Mouse (Mus musculus): ENCODE measurements around the gene Rex1bd.
"Not testable (repeated sequence)": the region's sequence is repeated elsewhere in the genome, so short reads cannot be mapped to it uniquely, and the experiment has no call there.

Gene Rex1bd

DNA sequence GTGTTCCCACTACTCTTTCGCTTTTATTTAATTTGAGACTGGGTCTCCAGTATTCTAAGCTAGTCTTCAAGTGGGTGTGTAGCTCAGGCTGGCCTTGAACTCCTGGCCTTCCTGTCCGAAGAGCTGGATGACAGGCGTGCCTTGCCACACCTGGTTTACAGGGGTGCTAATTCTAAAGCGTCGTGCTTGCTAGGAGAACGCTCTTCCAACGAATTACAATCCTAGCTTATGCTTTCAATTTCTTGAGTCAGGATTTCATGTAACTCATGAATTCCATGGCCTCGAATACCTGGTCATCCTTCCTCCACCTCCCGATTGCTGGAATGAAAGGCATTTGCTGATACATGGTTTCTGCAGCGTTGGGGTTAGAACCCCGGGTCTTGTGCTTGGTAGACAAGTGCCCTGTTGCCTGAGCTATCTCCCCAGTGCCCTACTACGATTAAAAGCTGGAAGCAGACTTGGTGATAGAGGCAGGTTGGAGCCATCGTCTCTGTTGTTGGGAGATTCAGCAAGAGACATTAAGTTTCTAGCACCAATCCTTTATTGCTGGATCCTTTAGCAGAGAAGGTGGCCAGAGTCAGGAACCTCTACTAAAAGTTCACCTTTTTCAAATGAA is 21.7 kb upstream of the Rex1bd start:
- DNase-seq: no peak

- DNase-seq: peak; percentile 99
Measured at GRCm38 (mm10) chr8:70527512-70528181, 21.1 kb upstream of the Rex1bd start, which contains the start of the genes Fkbp8 and Kxd1. TSS of gene Fkbp8 (plus strand) at chr8:70527724. TSS of gene Kxd1 (minus strand) at chr8:70527956.

GRCm38 (mm10) chr8:70527111-70527511 is 20.6 kb upstream of the Rex1bd start:
- no peak for DNase-seq

DNA sequence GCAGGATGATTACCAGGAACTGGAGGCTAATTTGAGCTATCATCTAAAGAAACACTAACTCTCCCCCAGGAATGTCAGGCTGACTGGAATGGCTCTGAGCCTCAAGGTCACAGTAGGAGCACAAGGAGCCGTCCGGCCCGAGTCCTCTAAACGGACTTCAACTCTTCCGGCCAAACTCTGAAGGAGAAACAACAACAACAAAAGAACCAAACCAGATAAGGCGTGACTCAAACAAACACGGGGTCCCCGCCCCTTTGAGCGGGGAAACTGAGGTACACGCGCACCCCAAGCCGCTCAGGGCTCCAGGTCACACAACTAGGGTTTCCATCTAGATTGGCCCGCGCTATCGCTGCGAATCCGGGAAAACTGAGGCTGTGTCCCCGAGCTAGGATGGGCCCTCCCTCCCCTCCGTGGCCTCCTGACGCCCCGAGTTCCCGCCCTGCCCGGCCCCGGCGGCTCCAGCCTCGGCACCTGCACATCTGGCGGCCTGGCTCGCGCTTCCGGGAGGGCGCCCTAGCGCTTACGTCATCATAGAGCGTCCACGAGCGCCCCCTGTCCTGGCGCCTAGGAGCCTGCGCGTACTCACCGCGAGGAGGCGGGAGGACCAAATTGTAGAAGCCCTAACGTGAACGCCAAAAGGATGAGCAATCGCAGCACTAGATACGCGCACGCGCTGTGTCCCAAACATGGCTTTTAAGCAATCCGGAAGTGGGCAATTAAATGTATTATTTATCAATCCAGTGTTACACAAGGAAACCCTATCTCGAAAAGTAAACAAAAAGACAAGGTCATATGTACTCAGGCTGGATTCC is 16.2 kb upstream of the Rex1bd start:
- DNase-seq: peak; percentile 98

DNA sequence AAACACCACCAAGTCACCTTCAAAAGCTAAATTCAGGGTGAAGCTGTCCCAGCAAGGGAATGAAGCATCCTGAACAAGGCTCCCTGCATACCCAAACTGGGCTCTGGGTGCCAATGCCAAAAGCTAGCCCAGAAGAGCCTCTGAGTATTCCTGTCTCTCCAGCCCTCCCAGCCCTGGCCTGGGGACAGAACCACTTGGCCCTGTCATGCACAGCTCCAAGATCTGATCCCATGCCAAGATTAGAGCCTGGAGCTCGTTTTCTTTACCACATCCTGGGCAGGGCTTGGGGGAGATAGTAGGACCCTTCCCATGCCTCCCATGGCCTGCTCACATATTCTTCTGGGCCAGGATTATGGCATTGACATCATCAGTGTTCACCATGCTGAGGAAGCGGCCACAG is 13.1 kb upstream of the Rex1bd start:
- DNase-seq: no peak

GRCm38 (mm10) chr8:70519043-70519442 is 12.5 kb upstream of the Rex1bd start:
- no peak for DNase-seq

DNA sequence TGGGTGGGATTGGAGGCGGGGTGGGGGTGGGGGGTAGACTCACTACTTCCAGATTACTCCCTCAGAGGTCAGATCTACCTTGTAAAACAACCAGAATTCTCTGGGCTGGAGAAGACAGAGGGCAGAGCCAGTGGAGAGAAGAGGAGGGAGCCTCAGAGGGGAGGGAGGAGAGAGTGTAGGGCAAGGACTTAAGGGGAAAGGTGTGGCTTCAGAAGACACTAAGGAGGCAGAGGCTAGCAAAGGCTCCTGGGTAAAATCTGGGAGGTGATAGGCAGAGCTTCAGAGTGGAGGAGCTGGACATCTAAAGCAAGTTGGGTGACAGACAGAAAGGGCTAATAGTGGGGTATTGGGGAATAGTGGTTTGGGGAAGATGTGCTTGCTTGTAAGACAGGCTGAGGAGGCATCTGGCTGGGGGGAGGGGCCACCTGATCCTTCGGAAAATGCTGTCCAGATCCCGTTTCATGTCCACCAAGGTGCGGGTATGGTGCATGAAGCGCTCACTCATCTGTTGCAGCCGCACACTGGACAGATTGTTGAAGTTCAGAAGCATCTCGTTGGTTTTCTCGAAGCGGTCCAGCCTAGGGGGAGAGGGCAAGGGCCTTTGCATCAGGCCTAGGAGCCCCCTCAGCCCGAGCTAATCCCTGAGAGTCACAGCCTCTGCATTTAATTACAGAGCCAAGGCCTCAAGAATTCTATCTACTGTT is 11.5 kb upstream of the Rex1bd start:
- DNase-seq: no peak

DNA sequence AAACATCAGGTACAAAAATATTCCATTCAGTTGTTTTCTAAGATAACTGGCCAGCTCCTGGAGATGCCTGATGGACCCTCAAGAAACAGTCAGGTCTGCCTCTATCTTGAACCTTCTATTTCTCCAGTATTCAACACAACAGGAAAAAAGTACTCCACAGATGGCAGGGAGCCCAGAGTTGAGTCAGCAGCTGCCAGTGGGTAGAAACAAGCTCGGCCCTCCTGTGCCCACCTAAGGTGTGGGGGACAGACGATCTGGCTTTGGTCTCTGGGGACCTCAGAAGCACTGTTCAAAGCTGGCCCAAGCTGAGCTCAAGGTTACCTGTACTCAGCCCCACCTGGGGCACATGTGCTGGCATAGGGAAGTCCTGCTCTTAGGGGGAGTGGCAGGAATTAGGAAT is 6.9 kb upstream of the Rex1bd start:
- no peak for DNase-seq

DNA sequence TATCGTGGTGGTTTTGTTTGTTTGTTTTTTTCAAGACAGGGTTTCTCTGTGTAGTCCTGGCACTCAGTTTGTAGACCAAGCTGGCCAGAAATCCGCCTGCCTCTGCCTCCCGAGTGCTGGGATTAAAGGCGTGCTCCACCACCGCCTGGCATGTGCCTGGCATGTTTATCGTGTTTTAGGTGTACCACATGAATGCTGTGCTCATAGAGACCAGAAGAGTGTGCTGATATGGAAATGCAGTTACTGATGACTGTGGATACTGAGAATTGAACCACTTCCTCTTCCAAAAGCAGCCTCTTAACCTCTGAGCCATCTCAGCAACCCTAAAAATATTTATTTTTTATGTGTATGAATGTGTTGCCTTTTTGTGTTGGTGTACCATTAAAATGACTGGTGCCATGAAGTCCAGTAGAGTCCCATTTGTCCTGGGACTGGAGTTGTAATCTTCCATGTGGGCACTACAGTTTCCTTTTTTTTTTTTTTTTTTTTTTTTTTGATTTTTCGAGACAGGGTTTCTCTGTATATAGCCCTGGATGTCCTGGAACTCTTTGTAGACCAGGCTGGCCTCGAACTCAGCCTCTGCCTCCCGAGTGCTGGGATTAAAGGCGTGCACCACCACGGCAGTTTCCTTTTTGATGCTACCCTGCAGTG is 5.8 kb upstream of the Rex1bd start:
- no peak for DNase-seq

DNA sequence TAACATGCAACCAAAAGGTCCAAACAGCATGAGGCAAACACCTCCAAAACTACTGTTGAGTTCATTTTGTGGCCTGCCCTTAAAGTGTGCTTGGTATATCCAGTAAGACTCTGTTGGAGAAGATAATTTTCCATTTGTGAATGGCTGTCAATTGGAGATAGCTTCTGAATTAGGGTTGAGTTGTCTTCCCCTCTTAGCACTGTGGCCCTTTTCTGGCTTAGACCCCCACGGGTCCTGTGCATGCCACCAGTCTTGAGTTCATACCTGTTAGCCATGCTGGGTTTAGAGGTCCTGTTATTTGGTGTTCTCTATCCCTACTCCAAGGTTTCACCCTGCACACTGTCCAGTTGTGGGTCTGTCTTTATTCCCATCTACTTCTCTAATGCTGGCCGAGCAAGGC is 5.2 kb upstream of the Rex1bd start:
- DNase-seq: no peak

DNA sequence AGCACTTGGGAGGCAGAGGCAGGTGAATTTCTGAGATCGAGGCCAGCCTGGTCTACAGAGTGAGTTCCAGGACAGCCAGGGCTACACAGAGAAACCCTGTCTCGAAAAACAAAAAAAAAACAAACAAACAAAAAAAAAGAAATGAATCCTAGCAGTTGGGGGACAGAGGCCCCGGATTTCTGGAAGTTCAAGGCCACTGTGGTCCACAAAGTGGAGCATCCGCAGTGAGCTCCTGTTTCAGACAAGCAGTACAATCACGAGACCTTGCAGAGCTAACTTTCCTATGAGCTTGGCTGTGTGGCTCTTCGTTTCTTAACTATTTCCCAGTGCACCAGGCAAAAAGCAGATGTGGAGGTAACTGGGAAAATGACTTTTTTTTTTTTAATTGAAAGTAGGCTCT is 4.6 kb upstream of the Rex1bd start:
- DNase-seq: not testable (repeated sequence)

DNA sequence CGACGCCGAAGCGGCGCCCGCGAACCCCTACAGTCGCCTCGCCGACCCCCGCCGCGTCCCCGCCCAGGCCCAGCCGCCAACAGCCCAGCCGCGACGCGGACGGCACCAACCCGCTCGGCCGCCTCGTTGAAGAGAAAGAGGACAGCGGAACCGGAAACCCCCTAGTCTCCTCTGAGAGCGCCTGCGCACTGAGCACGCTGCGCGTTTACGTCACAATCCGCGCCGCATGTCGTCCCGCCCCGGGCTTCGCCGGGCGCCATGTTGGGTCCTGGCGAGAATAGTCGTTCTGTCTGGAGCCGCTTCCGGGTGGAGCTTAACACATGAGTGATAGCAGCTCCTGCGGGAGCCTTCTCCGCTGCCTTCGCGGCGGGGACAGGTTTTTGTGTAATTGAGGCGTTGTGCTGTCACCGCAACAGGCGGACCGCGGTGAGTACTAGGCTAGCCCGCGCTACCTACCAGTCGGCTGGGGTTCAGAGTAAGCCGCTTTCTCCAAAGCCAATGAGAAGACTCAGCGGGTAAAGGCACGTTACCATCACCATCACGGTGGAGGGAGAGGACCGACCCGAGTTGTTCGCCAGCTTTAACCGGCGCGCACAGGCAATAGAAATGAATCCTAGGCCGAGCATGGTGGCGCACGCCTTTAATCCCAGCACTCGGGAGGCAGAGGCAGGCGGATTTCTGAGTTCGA is 3.8 kb upstream of the Rex1bd start, which contains the start of gene Uba52:
TSS of gene Uba52 (minus strand) at position 574 of the 688 bp plus-strand sequence.
- DNase-seq: peak; percentile 97

GRCm38 (mm10) chr8:70509281-70509952 is 2.9 kb upstream of the Rex1bd start:
- DNase-seq: no peak

GRCm38 (mm10) chr8:70507027-70507393 is 458 bp upstream of the Rex1bd start:
- no peak for DNase-seq

DNA sequence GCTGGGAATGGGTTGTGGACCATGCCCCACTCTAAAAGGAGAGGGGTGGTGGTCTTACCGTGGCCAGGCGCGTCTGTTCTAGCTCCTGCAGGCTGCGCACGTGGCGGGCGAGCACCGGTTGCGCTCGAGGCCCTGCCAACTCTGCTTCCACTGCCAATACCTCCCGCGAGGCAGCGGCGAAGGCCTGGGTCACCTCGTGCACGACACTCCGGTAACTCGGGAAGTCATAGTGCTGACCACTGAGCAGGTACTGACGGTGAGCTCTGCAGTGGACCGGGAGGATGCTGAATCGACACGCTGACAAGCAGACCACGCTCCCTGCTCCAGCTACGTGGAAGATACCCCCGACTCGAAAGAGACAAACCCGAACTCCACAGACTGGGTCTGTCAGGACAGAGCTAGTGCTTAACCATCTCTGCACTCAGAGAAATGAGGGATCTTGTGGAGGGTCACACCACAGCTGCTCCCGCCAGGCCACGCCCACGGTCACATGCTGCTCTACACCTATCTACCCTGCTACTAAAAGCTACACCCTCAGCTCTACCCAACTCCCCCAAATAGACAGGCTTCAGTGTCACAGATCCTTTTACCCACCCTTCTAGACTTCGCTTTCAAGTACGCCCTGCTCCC is 739 bp downstream of the Rex1bd start:
- DNase-seq: peak; percentile 44

- peak; percentile 91 for DNase-seq
Measured at GRCm38 (mm10) chr8:70504851-70505250, 1.7 kb downstream of the Rex1bd start.

DNA sequence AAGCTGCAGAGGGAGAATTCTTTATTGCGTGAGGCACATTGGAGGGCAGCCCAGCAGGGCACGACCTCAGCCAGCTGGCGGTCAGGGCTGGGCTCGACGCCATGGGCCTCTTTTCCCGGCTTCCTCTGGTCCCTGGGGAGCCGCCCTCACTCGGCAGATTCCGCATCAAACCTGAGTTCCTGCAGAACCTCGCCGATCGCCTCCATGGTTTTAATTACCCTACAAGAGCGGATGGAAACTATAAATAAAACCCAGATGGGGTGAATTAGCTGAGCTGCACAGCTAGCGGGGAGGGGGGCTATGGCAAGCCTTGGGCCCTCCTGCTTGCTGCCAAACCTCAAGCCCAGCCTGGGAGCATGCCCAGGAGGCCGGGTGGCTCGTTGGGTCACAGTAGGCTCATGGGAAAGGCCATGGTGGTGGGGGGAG is 2.2 kb downstream of the Rex1bd start:
- DNase-seq: no peak

- peak; percentile 79 for DNase-seq
Measured at GRCm38 (mm10) chr8:70503062-70503750, 3.3 kb downstream of the Rex1bd start.

- DNase-seq: no peak
Measured at GRCm38 (mm10) chr8:70502540-70502939, 4.0 kb downstream of the Rex1bd start.

DNA sequence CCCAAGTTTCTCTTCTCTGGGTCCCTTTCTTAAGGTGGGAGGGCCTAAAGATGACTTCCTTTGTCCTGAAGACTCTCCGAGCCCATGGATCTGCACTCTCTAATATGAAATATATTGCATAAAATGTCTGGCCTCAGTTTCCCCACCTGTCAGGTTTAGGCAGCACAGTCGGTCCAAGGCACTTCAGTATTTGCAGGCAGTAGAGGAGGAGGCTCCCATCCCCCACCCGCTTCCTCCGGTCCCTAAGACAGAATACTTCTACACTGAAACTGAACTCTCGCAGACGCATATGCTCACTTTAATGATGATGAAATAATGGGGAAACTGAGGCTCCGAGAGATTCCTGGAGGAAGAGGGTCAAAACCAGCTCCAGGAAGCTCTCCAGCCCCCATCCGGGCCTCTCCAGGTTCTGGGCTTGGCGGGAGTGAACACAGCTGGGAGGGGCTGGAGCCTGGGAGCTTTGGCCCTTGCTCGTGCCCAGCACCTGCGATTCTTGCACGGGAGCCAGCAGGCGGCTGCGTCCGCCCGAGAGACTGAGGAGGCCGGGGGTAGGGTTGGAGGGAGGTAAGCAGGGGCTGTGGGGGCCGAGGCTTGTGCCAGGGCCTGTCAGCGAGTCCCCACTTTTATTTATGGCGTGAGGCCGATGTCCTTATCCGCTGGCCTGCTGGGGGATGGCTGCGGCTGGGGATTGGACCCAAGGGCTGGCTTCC is 4.6 kb downstream of the Rex1bd start:
- no peak for DNase-seq
